ENCODE assay signal across 8 mouse cellular contexts in genomic region chr12:8298361-8299142, GRCm38 (mm10). TPM values are rescaled to one million over a fixed set of nuclear protein-coding genes. Genes with fewer than 3 reads are reported as not detected.
DNase-seq lines count a peak whose midpoint lies in the region; ATAC-seq and TF ChIP-seq lines count a peak whose summit lies in the region.

No protein-coding gene starts in this region.

- H3K9ac ChIP-seq in lung, embryonic 14.5 days = peak overlapping the region; percentile 34; the same call in 1 of the 2 replicates
- peak overlapping the region; percentile 39; the same call in 1 of the 2 replicates for H3K9ac ChIP-seq in limb, embryonic 13.5 days
- no peak overlapping the region for H3K9ac ChIP-seq in stomach, embryonic 14.5 days (replicated peaks; ENCODE audit: low read depth, low read length)

- no peak for TF ChIP-seq POLR2A in lung, adult 2 months (IDR thresholded peaks at IDR 0.05; ENCODE audit: borderline replicate concordance, extremely low read depth, low read depth, low read length)

- no peak for ATAC-seq in lung, embryonic 14.5 days (ENCODE audit: insufficient read depth)
- no peak for ATAC-seq in limb, embryonic 13.5 days (ENCODE audit: low FRiP score, low read depth)
- ATAC-seq in stomach, embryonic 14.5 days (ENCODE audit: insufficient number of reproducible peaks, insufficient read depth, low FRiP score, low read depth) = no peak; the same call in 1 of the 2 replicates

- H3K4me1 ChIP-seq in lung, embryonic 14.5 days (ENCODE audit: insufficient read depth) = no peaks in the 10 kb centered on the region; the same call in 1 of the 2 replicates
- H3K4me1 ChIP-seq in lung, adult 2 months (ENCODE audit: control insufficient read depth, insufficient read depth, low read length) = peaks cover 5% of the 10 kb centered on the region
- peaks cover 42% of the 10 kb centered on the region for H3K4me1 ChIP-seq in forebrain, embryonic 10.5 days
- H3K4me1 ChIP-seq in limb, embryonic 13.5 days = peaks cover 37% of the 10 kb centered on the region
- peaks cover 3% of the 10 kb centered on the region; the same call in 1 of the 2 replicates for H3K4me1 ChIP-seq in stomach, embryonic 14.5 days (ENCODE audit: control insufficient read depth, insufficient read depth, low read length)

- no peak for TF ChIP-seq CTCF in lung, embryonic 14.5 days (IDR thresholded peaks at IDR 0.05; ENCODE audit: low read depth)
- no peak for TF ChIP-seq CTCF in lung, adult 2 months (IDR thresholded peaks at IDR 0.05; ENCODE audit: insufficient read depth, low read length)

- H3K4me2 ChIP-seq in lung, embryonic 14.5 days = peak overlapping the region; percentile 64
- peak overlapping the region; percentile 67 for H3K4me2 ChIP-seq in limb, embryonic 13.5 days (replicated peaks)
- peak overlapping the region; percentile 56 for H3K4me2 ChIP-seq in stomach, embryonic 14.5 days (replicated peaks; ENCODE audit: low read depth, low read length)

- peaks cover 79% of the 10 kb centered on the region for H3K27me3 ChIP-seq in lung, embryonic 14.5 days (ENCODE audit: insufficient read depth, low read length)
- H3K27me3 ChIP-seq in forebrain, embryonic 10.5 days (ENCODE audit: poor library complexity, severe bottlenecking) = peaks cover 100% of the 10 kb centered on the region
- H3K27me3 ChIP-seq in limb, embryonic 13.5 days = peaks cover 96% of the 10 kb centered on the region
- H3K27me3 ChIP-seq in stomach, embryonic 14.5 days (ENCODE audit: control insufficient read depth, insufficient read depth, low read length) = peaks cover 59% of the 10 kb centered on the region

- WGBS in lung, embryonic 14.5 days = 2% methylated on average over 84 of the region's 85 CpGs
- 2% methylated on average over 85 of the region's 85 CpGs for WGBS in lung, adult 2 months
- WGBS in forebrain, embryonic 10.5 days = under 1% methylated on average over 83 of the region's 85 CpGs
- 2% methylated on average over 84 of the region's 85 CpGs for WGBS in limb, embryonic 13.5 days
- 2% methylated on average over 79 of the region's 85 CpGs for WGBS in stomach, embryonic 14.5 days

- peak; percentile 31 for DNase-seq in lung, embryonic 14.5 days
- no peak for DNase-seq in lung, adult 2 months
- no peak for DNase-seq in forebrain, embryonic 10.5 days (ENCODE audit: extremely low spot score, low spot score)
- DNase-seq in thymus, postnatal 10 days (ENCODE audit: low spot score in 2 of 2) = no peak
- no peak for DNase-seq in right cerebral cortex, postnatal 14 days
- DNase-seq in layer of hippocampus, postnatal 14 days (ENCODE audit: low spot score in 2 of 2) = no peak

- H3K36me3 ChIP-seq in lung, embryonic 14.5 days (ENCODE audit: insufficient read depth) = no peaks in the 10 kb centered on the region
- no peaks in the 10 kb centered on the region for H3K36me3 ChIP-seq in forebrain, embryonic 10.5 days (replicated peaks)
- H3K36me3 ChIP-seq in limb, embryonic 13.5 days = no peaks in the 10 kb centered on the region
- H3K36me3 ChIP-seq in stomach, embryonic 14.5 days (ENCODE audit: control insufficient read depth, insufficient read depth, low read length) = no peaks in the 10 kb centered on the region

- H3K9me3 ChIP-seq in lung, embryonic 14.5 days (ENCODE audit: low read depth, low read length) = no peaks in the 10 kb centered on the region
- no peaks in the 10 kb centered on the region for H3K9me3 ChIP-seq in forebrain, embryonic 10.5 days
- no peaks in the 10 kb centered on the region for H3K9me3 ChIP-seq in limb, embryonic 13.5 days
- no peaks in the 10 kb centered on the region for H3K9me3 ChIP-seq in stomach, embryonic 14.5 days (ENCODE audit: control insufficient read depth, low read depth, low read length)

- H3K27ac ChIP-seq in lung, embryonic 14.5 days (ENCODE audit: low read depth) = no peak overlapping the region
- H3K27ac ChIP-seq in forebrain, embryonic 10.5 days = no peak overlapping the region
- H3K27ac ChIP-seq in limb, embryonic 13.5 days = no peak overlapping the region
- no peak overlapping the region for H3K27ac ChIP-seq in stomach, embryonic 14.5 days (ENCODE audit: low read length)

- H3K4me3 ChIP-seq in lung, embryonic 14.5 days (ENCODE audit: low read depth, low read length) = peak overlapping the region; percentile 41
- H3K4me3 ChIP-seq in lung, adult 2 months (replicated peaks; ENCODE audit: extremely low read depth, low read depth, low read length) = no peak overlapping the region
- peak overlapping the region; percentile 47 for H3K4me3 ChIP-seq in forebrain, embryonic 10.5 days
- peak overlapping the region; percentile 45 for H3K4me3 ChIP-seq in limb, embryonic 13.5 days
- H3K4me3 ChIP-seq in stomach, embryonic 14.5 days (ENCODE audit: low read depth, low read length) = peak overlapping the region; percentile 31

RNA-seq across cellular contexts. Expression of gene Gdf7, which starts 3.2 kb away (rescaled TPM):
- polyA plus RNA-seq in lung, embryonic 14.5 days (2014; fragmentation: Nextera tagmentation; extraction: Ambion mirVana) = not detected in 2 replicates
- polyA plus RNA-seq in lung, adult 2 months (2012; rRNA removed) = 0.24 and 0.25 TPM in 2 replicates
- polyA plus RNA-seq in forebrain, embryonic 10.5 days (2016; fragmentation: Nextera tagmentation; extraction: Ambion mirVana) = 0.11 TPM in 1 of 2 replicates, not detected in the other
- 0.20 TPM in 1 of 2 replicates, not detected in the other for polyA plus RNA-seq in limb, embryonic 13.5 days (2015; fragmentation: Nextera tagmentation; extraction: Ambion mirVana)
- not detected in 2 replicates for polyA plus RNA-seq in stomach, embryonic 14.5 days (2014; fragmentation: Nextera tagmentation; extraction: Ambion mirVana)
- total RNA-seq in layer of hippocampus, postnatal 14 days (2021) = under 1 TPM; 0.23 to 0.26 TPM

RNA-seq across cellular contexts. Expression of gene Hs1bp3, which starts 14.7 kb away (rescaled TPM):
- 11.2 and 11.5 TPM in 2 replicates for polyA plus RNA-seq in lung, embryonic 14.5 days (2014; fragmentation: Nextera tagmentation; extraction: Ambion mirVana)
- polyA plus RNA-seq in lung, adult 2 months (2012; rRNA removed) = 21.7 and 25.8 TPM in 2 replicates
- polyA plus RNA-seq in forebrain, embryonic 10.5 days (2016; fragmentation: Nextera tagmentation; extraction: Ambion mirVana) = 15.3 and 17.8 TPM in 2 replicates
- 19.4 and 21.4 TPM in 2 replicates for polyA plus RNA-seq in limb, embryonic 13.5 days (2015; fragmentation: Nextera tagmentation; extraction: Ambion mirVana)
- 11.2 and 12.1 TPM in 2 replicates for polyA plus RNA-seq in stomach, embryonic 14.5 days (2014; fragmentation: Nextera tagmentation; extraction: Ambion mirVana)
- 10 to 100 TPM; 10.3 to 11.6 TPM for total RNA-seq in layer of hippocampus, postnatal 14 days (2021)
